Mouse (Mus musculus): Measurements from ENCODE around the gene Gc.

DNA sequence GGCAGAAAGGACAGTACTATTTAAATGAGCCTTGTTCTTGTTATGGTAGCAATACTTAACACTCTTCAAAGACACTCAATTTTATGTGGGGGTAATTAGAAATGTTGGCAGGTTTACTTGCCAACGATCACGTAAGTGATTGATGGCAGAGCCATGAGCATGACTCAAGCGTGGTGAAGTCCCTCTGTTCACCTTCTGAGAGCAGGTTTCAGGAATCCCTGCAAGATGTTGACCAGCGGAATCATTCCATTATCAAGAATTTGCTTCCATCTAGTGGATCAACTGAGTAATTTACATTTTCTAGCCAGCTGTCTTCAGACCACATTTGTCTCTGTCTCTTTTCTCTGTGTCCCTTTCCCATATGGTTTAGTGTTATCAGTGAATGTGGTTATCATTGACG is 73.5 kb downstream of the Gc start:
- TF ChIP-seq CTCF (IDR thresholded peaks at IDR 0.05; ENCODE audit: low read depth), result peak; percentile 83
- TF ChIP-seq EP300 (optimal IDR thresholded peaks at IDR 0.05), result no peak
